19 mouse cellular contexts compared by ENCODE assay signal in genomic region chr1:190189125-190189524, GRCm38 (mm10). TPM values are rescaled to one million over a fixed set of nuclear protein-coding genes. Genes with fewer than 3 reads are reported as not detected.
A peak's percentile ranks its signal among the peaks of the same experiment; 100 is the strongest.
DNase-seq lines count a peak whose midpoint lies in the region; ATAC-seq and TF ChIP-seq lines count a peak whose summit lies in the region.
"Had no signal": no experiment of that assay in that cellular context is flagged by ENCODE, and none has a peak within 500 bp of the region (broad histone marks: within the 10 kb centered on the region; RNA-seq: fewer than 3 reads in every experiment).

No protein-coding gene starts in this region.

- intact Hi-C loops in heart, adult 2 months (cut with DNase I) = no loop called here

- peak overlapping the region; percentile 18 for H3K4me2 ChIP-seq in heart, embryonic 15.5 days
- H3K4me2 ChIP-seq in neural tube, embryonic 11.5 days (ENCODE audit: low read depth) = no peak overlapping the region
- no peak overlapping the region for H3K4me2 ChIP-seq in heart, postnatal 0 days (ENCODE audit: low read depth, low read length)
- H3K4me2 ChIP-seq: hindbrain, embryonic 12.5 days had no signal

- no peak for TF ChIP-seq POLR2A in heart, adult 2 months (IDR thresholded peaks at IDR 0.05; ENCODE audit: insufficient read depth, low read depth, low read length)

- 52% methylated on average over 2 of the region's 2 CpGs for WGBS in heart, embryonic 10.5 days
- WGBS in heart, embryonic 15.5 days = 37% methylated on average over 2 of the region's 2 CpGs
- 32% methylated on average over 2 of the region's 2 CpGs for WGBS in heart, adult 2 months
- WGBS in neural tube, embryonic 11.5 days = 76% methylated on average over 2 of the region's 2 CpGs
- 21% methylated on average over 2 of the region's 2 CpGs for WGBS in heart, postnatal 0 days

- H3K4me3 ChIP-seq in heart, embryonic 10.5 days = no peak overlapping the region
- H3K4me3 ChIP-seq in heart, embryonic 15.5 days = no peak overlapping the region
- no peak overlapping the region for H3K4me3 ChIP-seq in heart, adult 2 months
- no peak overlapping the region for H3K4me3 ChIP-seq in neural tube, embryonic 11.5 days (ENCODE audit: low read depth, low read length)
- no peak overlapping the region for H3K4me3 ChIP-seq in heart, postnatal 0 days (ENCODE audit: low read depth, low read length)
- H3K4me3 ChIP-seq: embryonic facial prominence, embryonic 10.5 days; hindbrain, embryonic 12.5 days had no signal

- H3K9ac ChIP-seq in heart, embryonic 15.5 days = no peak overlapping the region
- H3K9ac ChIP-seq in heart, adult 2 months (ENCODE audit: low read depth, low read length) = no peak overlapping the region
- H3K9ac ChIP-seq in neural tube, embryonic 11.5 days (ENCODE audit: low read length) = no peak overlapping the region
- no peak overlapping the region for H3K9ac ChIP-seq in heart, postnatal 0 days (replicated peaks; ENCODE audit: low read depth, low read length)
- H3K9ac ChIP-seq: hindbrain, embryonic 12.5 days had no signal

- H3K36me3 ChIP-seq in heart, embryonic 10.5 days = no peaks in the 10 kb centered on the region
- no peaks in the 10 kb centered on the region for H3K36me3 ChIP-seq in heart, embryonic 15.5 days
- H3K36me3 ChIP-seq in heart, adult 2 months (ENCODE audit: control insufficient read depth, insufficient read depth, low read length) = no peaks in the 10 kb centered on the region
- H3K36me3 ChIP-seq in neural tube, embryonic 11.5 days (ENCODE audit: control insufficient read depth, insufficient read depth, low read length) = no peaks in the 10 kb centered on the region
- H3K36me3 ChIP-seq in heart, postnatal 0 days (replicated peaks; ENCODE audit: control insufficient read depth, insufficient read depth, low read length) = no peaks in the 10 kb centered on the region
- H3K36me3 ChIP-seq: embryonic facial prominence, embryonic 10.5 days; hindbrain, embryonic 12.5 days had no signal

- peak; percentile 70 for ATAC-seq in heart, embryonic 15.5 days (replicated peaks; ENCODE audit: insufficient number of reproducible peaks, insufficient read depth, low FRiP score, low read depth)
- no peak for ATAC-seq in neural tube, embryonic 11.5 days (ENCODE audit: insufficient read depth, low FRiP score, low TSS enrichment)
- ATAC-seq in heart, postnatal 0 days (ENCODE audit: insufficient read depth, low read depth) = peak; percentile 48; the same call in 1 of the 2 replicates
- ATAC-seq: hindbrain, embryonic 16.5 days; inflammation-experienced regulatory T-cells, adult 6 months; intestine, postnatal 0 days had no signal

- peak; percentile 21 for DNase-seq in heart, adult 8-10 months (ENCODE audit: low spot score)
- DNase-seq in heart, embryonic 10.5 days (ENCODE audit: low spot score) = no peak
- no peak for DNase-seq in heart, adult 2 months
- DNase-seq in neural tube, embryonic 11.5 days (ENCODE audit: low spot score) = peak; percentile 6
- no peak for DNase-seq in neural tube, embryonic 10.5 days (ENCODE audit: extremely low spot score, low spot score)
- DNase-seq in heart, postnatal 0 days (ENCODE audit: low spot score) = peak; percentile 33
- no peak for DNase-seq in right cerebral cortex, postnatal 10 days (ENCODE audit: low spot score in 2 of 2)
- DNase-seq: adrenal gland, adult 2 months; adrenal gland, postnatal 36 days; cerebellum, adult 2 months; cerebellum, postnatal 10 days; gastrocnemius, postnatal 36 days; kidney, adult 8-10 months had no signal

- peaks cover 38% of the 10 kb centered on the region for H3K4me1 ChIP-seq in heart, embryonic 10.5 days
- H3K4me1 ChIP-seq in heart, embryonic 15.5 days (replicated peaks) = peaks cover 23% of the 10 kb centered on the region
- H3K4me1 ChIP-seq in heart, adult 2 months (ENCODE audit: control insufficient read depth, insufficient read depth, low read length) = peaks cover 1% of the 10 kb centered on the region
- H3K4me1 ChIP-seq in neural tube, embryonic 11.5 days (ENCODE audit: control insufficient read depth, insufficient read depth, low read length) = peaks cover 12% of the 10 kb centered on the region
- peaks cover 18% of the 10 kb centered on the region for H3K4me1 ChIP-seq in heart, postnatal 0 days (ENCODE audit: control insufficient read depth, insufficient read depth)

- no peak overlapping the region for H3K27ac ChIP-seq in heart, embryonic 10.5 days
- H3K27ac ChIP-seq in heart, embryonic 15.5 days = peak overlapping the region; percentile 65
- no peak overlapping the region for H3K27ac ChIP-seq in heart, adult 2 months
- H3K27ac ChIP-seq in neural tube, embryonic 11.5 days (ENCODE audit: low read depth, low read length) = no peak overlapping the region
- H3K27ac ChIP-seq in heart, postnatal 0 days (ENCODE audit: low read depth) = peak overlapping the region; percentile 63
- H3K27ac ChIP-seq: embryonic facial prominence, embryonic 10.5 days; hindbrain, embryonic 12.5 days had no signal

- no peaks in the 10 kb centered on the region for H3K27me3 ChIP-seq in heart, embryonic 10.5 days (ENCODE audit: insufficient read depth, poor library complexity, severe bottlenecking)
- H3K27me3 ChIP-seq in heart, embryonic 15.5 days = no peaks in the 10 kb centered on the region
- no peaks in the 10 kb centered on the region for H3K27me3 ChIP-seq in heart, adult 2 months (ENCODE audit: control insufficient read depth, insufficient read depth, low read length)
- no peaks in the 10 kb centered on the region for H3K27me3 ChIP-seq in neural tube, embryonic 11.5 days (ENCODE audit: control insufficient read depth, insufficient read depth, low read length)
- H3K27me3 ChIP-seq in heart, postnatal 0 days (ENCODE audit: control insufficient read depth, insufficient read depth, low read length) = no peaks in the 10 kb centered on the region

- H3K9me3 ChIP-seq in heart, embryonic 10.5 days = no peaks in the 10 kb centered on the region
- no peaks in the 10 kb centered on the region for H3K9me3 ChIP-seq in heart, embryonic 15.5 days (replicated peaks)
- H3K9me3 ChIP-seq in neural tube, embryonic 11.5 days (ENCODE audit: control insufficient read depth, low read length) = no peaks in the 10 kb centered on the region
- no peaks in the 10 kb centered on the region for H3K9me3 ChIP-seq in heart, postnatal 0 days (replicated peaks; ENCODE audit: control insufficient read depth, low read length)
- H3K9me3 ChIP-seq: embryonic facial prominence, embryonic 10.5 days; hindbrain, embryonic 12.5 days had no signal

- no peak for TF ChIP-seq CTCF in heart, adult 2 months (IDR thresholded peaks at IDR 0.05)
- no peak for TF ChIP-seq CTCF in heart, postnatal 0 days (IDR thresholded peaks at IDR 0.05; ENCODE audit: low read depth)

- TF ChIP-seq EP300 in heart, adult 2 months (IDR thresholded peaks at IDR 0.05; ENCODE audit: insufficient read depth, low read depth, low read length) = no peak
- TF ChIP-seq EP300 in heart, postnatal 0 days (IDR thresholded peaks at IDR 0.05; ENCODE audit: low read depth) = no peak

- no peaks in the 10 kb centered on the region for H3K79me2 ChIP-seq in heart, adult 2 months (replicated peaks; ENCODE audit: control insufficient read depth, insufficient read depth, low read length)

RNA-seq across cellular contexts. Expression of gene Prox1, which starts 18.6 kb away (rescaled TPM):
- total RNA-seq in heart, adult 8-10 months (2022) = 10 to 100 TPM; 42.2 to 58.7 (median 51.7) TPM
- polyA plus RNA-seq in heart, embryonic 10.5 days (2016; fragmentation: Nextera tagmentation; extraction: Ambion mirVana) = 13.3 and 17.3 TPM in 2 replicates
- polyA plus RNA-seq in heart, embryonic 15.5 days (2015; fragmentation: Nextera tagmentation; extraction: Ambion mirVana) = 14.9 and 18.3 TPM in 2 replicates
- 10 to 100 TPM; 46.2 to 57.3 TPM for total RNA-seq in heart, adult 2 months (2021)
- polyA plus RNA-seq in heart, adult 2 months (2012; rRNA removed) = 12.1 and 21.7 TPM in 2 replicates
- 11.6 and 13.9 TPM in 2 replicates for polyA plus RNA-seq in neural tube, embryonic 11.5 days (2014; fragmentation: Nextera tagmentation; extraction: Ambion mirVana)
- total RNA-seq in heart, postnatal 0 days (2014; rRNA removed; ENCODE audit: low replicate concordance) = 23.1 and 31.5 TPM in 2 replicates
- 17.3 and 17.8 TPM in 2 replicates for polyA plus RNA-seq in heart, postnatal 0 days (2015; fragmentation: Nextera tagmentation; extraction: Ambion mirVana)

Comparison
In these comparisons a context has a peak if more than half of its experiments do, and no peak if none do; other contexts are left out.
1. DNase-seq: peak in heart, adult 8-10 months (single experiment), neural tube, embryonic 11.5 days (single experiment) and heart, postnatal 0 days (single experiment); none in heart, embryonic 10.5 days (single experiment), heart, adult 2 months (0 of 2), neural tube, embryonic 10.5 days (single experiment) and right cerebral cortex, postnatal 10 days (0 of 2).
2. H3K27ac ChIP-seq: peak in heart, embryonic 15.5 days (single experiment) and heart, postnatal 0 days (single experiment); none in heart, embryonic 10.5 days (single experiment), heart, adult 2 months (single experiment) and neural tube, embryonic 11.5 days (single experiment).